Mouse (Mus musculus): ENCODE measurements around the gene Dclk3.

- no peak for TF ChIP-seq CTCF (conservative IDR thresholded peaks at IDR 0.05; ENCODE audit: low read length)
- no peak for TF ChIP-seq NANOG (IDR thresholded peaks at IDR 0.05; ENCODE audit: borderline replicate concordance, low read length)
These were observed 61.3 kb downstream of the Dclk3 start for GRCm38 (mm10) chr9:111500211-111500610.

Data from E14TG2a.4 (cell line).